Comparison of ENCODE assay signal across 29 mouse cellular contexts in genomic region chr19:47900558-47900957, GRCm38 (mm10). TPM values are rescaled to one million over a fixed set of nuclear protein-coding genes. Genes with fewer than 3 reads are reported as not detected.
DNase-seq lines count a peak whose midpoint lies in the region; ATAC-seq and TF ChIP-seq lines count a peak whose summit lies in the region.
"Had no signal": no experiment of that assay in that cellular context is flagged by ENCODE, and none has a peak within 500 bp of the region (broad histone marks: within the 10 kb centered on the region; RNA-seq: fewer than 3 reads in every experiment).

No protein-coding gene starts in this region.

- H3K4me1 ChIP-seq in liver, postnatal 0 days (ENCODE audit: insufficient read depth), result peaks cover 9% of the 10 kb centered on the region
- peaks cover 18% of the 10 kb centered on the region for H3K4me1 ChIP-seq in liver, embryonic 11.5 days (replicated peaks; ENCODE audit: control insufficient read depth, insufficient read depth, low read length)
- H3K4me1 ChIP-seq in MEL (ENCODE audit: control insufficient read depth in 1 of 2, insufficient read depth in 2 of 2, low read length in 2 of 2), result peaks cover 16 to 42% of the 10 kb centered on the region in 2 experiments
- peaks cover 45% of the 10 kb centered on the region for H3K4me1 ChIP-seq in embryonic facial prominence, embryonic 15.5 days
- peaks cover 38% of the 10 kb centered on the region for H3K4me1 ChIP-seq in limb, embryonic 15.5 days

- no peaks in the 10 kb centered on the region for H3K27me3 ChIP-seq in liver, postnatal 0 days (ENCODE audit: insufficient read depth, low read length)
- H3K27me3 ChIP-seq in liver, embryonic 11.5 days (replicated peaks; ENCODE audit: control insufficient read depth, insufficient read depth, low read length), result no peaks in the 10 kb centered on the region
- H3K27me3 ChIP-seq in MEL (ENCODE audit: control insufficient read depth in 1 of 2, insufficient read depth in 2 of 2, low read length in 2 of 2), result no peaks in the 10 kb centered on the region
- no peaks in the 10 kb centered on the region for H3K27me3 ChIP-seq in embryonic facial prominence, embryonic 15.5 days
- H3K27me3 ChIP-seq in limb, embryonic 15.5 days, result no peaks in the 10 kb centered on the region
- H3K27me3 ChIP-seq: embryonic facial prominence, embryonic 13.5 days; forebrain, embryonic 12.5 days; forebrain, embryonic 15.5 days; heart, embryonic 13.5 days; hindbrain, embryonic 12.5 days; hindbrain, embryonic 15.5 days had no signal

- no peak for TF ChIP-seq EP300 in liver, postnatal 0 days (IDR thresholded peaks at IDR 0.05; ENCODE audit: low read depth)
- TF ChIP-seq EP300 in MEL (IDR thresholded peaks at IDR 0.05; ENCODE audit: low read depth in 1 of 2, low read length in 2 of 2), result no peak

- TF ChIP-seq POLR2A in MEL (IDR thresholded peaks at IDR 0.05; ENCODE audit: control insufficient read depth in 1 of 2, insufficient read depth in 1 of 2, low read depth in 1 of 2, low read length in 2 of 2, poor library complexity in 1 of 2), result no peak

- no peak for TF ChIP-seq CTCF in liver, postnatal 0 days (IDR thresholded peaks at IDR 0.05; ENCODE audit: low read depth)
- TF ChIP-seq CTCF in MEL (IDR thresholded peaks at IDR 0.05 in 2 of 3, conservative IDR thresholded peaks at IDR 0.05 in 1 of 3; ENCODE audit: control insufficient read depth in 1 of 3, insufficient read depth in 1 of 3, low read depth in 2 of 3, low read length in 3 of 3, poor library complexity in 1 of 3, severe bottlenecking in 1 of 3), result no peak

- no peak for DNase-seq in liver, postnatal 0 days
- DNase-seq in liver, embryonic 11.5 days (ENCODE audit: low spot score), result no peak
- peak; percentile 30 for DNase-seq in MEL (ENCODE audit: low read depth, low spot score)
- DNase-seq: adrenal gland, postnatal 10 days; adrenal gland, postnatal 36 days; cerebellum, adult 11 months; cerebellum, adult 2 months; cerebellum, adult 9-11 months; cerebellum, postnatal 25 days; gastrocnemius, postnatal 25 days; heart, adult 2 months had no signal

- TF ChIP-seq RAD21 in MEL (IDR thresholded peaks at IDR 0.05; ENCODE audit: low read depth, low read length), result no peak

- 0 out of 2 replicates have a peak overlapping the region, but pooled peaks have one; percentile 11 for H3K27ac ChIP-seq in liver, postnatal 0 days (ENCODE audit: low read depth)
- no peak overlapping the region for H3K27ac ChIP-seq in liver, embryonic 11.5 days (ENCODE audit: low read depth, low read length)
- H3K27ac ChIP-seq in MEL (ENCODE audit: control insufficient read depth, low read depth, low read length), result peak overlapping the region; percentile 86
- H3K27ac ChIP-seq in embryonic facial prominence, embryonic 15.5 days (replicated peaks), result peak overlapping the region; percentile 58
- H3K27ac ChIP-seq in limb, embryonic 15.5 days, result 0 out of 2 replicates have a peak overlapping the region, but pooled peaks have one; percentile 44
- H3K27ac ChIP-seq: embryonic facial prominence, embryonic 13.5 days; forebrain, embryonic 12.5 days; forebrain, embryonic 15.5 days; heart, adult 2 months; heart, embryonic 10.5 days; hindbrain, embryonic 12.5 days; hindbrain, embryonic 15.5 days had no signal

- no peak overlapping the region for H3K9ac ChIP-seq in liver, postnatal 0 days (replicated peaks)
- no peak overlapping the region for H3K9ac ChIP-seq in liver, embryonic 11.5 days (ENCODE audit: low read depth, low read length)
- H3K9ac ChIP-seq in MEL (ENCODE audit: control insufficient read depth, low read depth, low read length, poor library complexity, severe bottlenecking), result no peak overlapping the region
- no peak overlapping the region for H3K9ac ChIP-seq in embryonic facial prominence, embryonic 15.5 days
- H3K9ac ChIP-seq in limb, embryonic 15.5 days, result no peak overlapping the region
- H3K9ac ChIP-seq: embryonic facial prominence, embryonic 13.5 days; forebrain, embryonic 12.5 days; forebrain, embryonic 15.5 days; heart, embryonic 13.5 days; hindbrain, embryonic 12.5 days; hindbrain, embryonic 15.5 days had no signal

- no peak overlapping the region for H3K4me3 ChIP-seq in liver, postnatal 0 days (ENCODE audit: low read depth, low read length)
- H3K4me3 ChIP-seq in liver, embryonic 11.5 days (ENCODE audit: low read depth, low read length), result no peak overlapping the region
- H3K4me3 ChIP-seq in MEL (ENCODE audit: control insufficient read depth in 1 of 2, insufficient read depth in 1 of 2, low read depth in 2 of 2, low read length in 2 of 2), result no peak overlapping the region
- H3K4me3 ChIP-seq in embryonic facial prominence, embryonic 15.5 days (replicated peaks), result no peak overlapping the region
- H3K4me3 ChIP-seq in limb, embryonic 15.5 days, result no peak overlapping the region
- H3K4me3 ChIP-seq: embryonic facial prominence, embryonic 13.5 days; forebrain, embryonic 12.5 days; forebrain, embryonic 15.5 days; heart, adult 2 months; heart, embryonic 10.5 days; heart, embryonic 13.5 days; hindbrain, embryonic 12.5 days; hindbrain, embryonic 15.5 days had no signal

- no peaks in the 10 kb centered on the region for H3K9me3 ChIP-seq in liver, postnatal 0 days (ENCODE audit: low read length)
- no peaks in the 10 kb centered on the region for H3K9me3 ChIP-seq in liver, embryonic 11.5 days (ENCODE audit: control insufficient read depth, low read length)
- H3K9me3 ChIP-seq in MEL (replicated peaks; ENCODE audit: insufficient read depth, low read length), result no peaks in the 10 kb centered on the region
- H3K9me3 ChIP-seq in embryonic facial prominence, embryonic 15.5 days (replicated peaks), result no peaks in the 10 kb centered on the region
- H3K9me3 ChIP-seq in limb, embryonic 15.5 days, result no peaks in the 10 kb centered on the region
- H3K9me3 ChIP-seq: embryonic facial prominence, embryonic 13.5 days; forebrain, embryonic 12.5 days; forebrain, embryonic 15.5 days; heart, embryonic 10.5 days; heart, embryonic 13.5 days; hindbrain, embryonic 12.5 days; hindbrain, embryonic 15.5 days had no signal

- 75% methylated on average over 10 of the region's 10 CpGs for WGBS in liver, postnatal 0 days (ENCODE audit: insufficient replicate concordance)
- 71% methylated on average over 10 of the region's 10 CpGs for WGBS in liver, embryonic 11.5 days
- WGBS in embryonic facial prominence, embryonic 15.5 days, result 68% methylated on average over 10 of the region's 10 CpGs
- 69% methylated on average over 10 of the region's 10 CpGs for WGBS in limb, embryonic 15.5 days

- no peak overlapping the region for H3K4me2 ChIP-seq in liver, postnatal 0 days (ENCODE audit: low read depth, low read length)
- no peak overlapping the region for H3K4me2 ChIP-seq in liver, embryonic 11.5 days
- no peak overlapping the region for H3K4me2 ChIP-seq in embryonic facial prominence, embryonic 15.5 days (replicated peaks)
- H3K4me2 ChIP-seq in limb, embryonic 15.5 days, result no peak overlapping the region
- H3K4me2 ChIP-seq: embryonic facial prominence, embryonic 13.5 days; forebrain, embryonic 12.5 days; forebrain, embryonic 15.5 days; heart, embryonic 13.5 days; hindbrain, embryonic 12.5 days; hindbrain, embryonic 15.5 days had no signal

- ATAC-seq in liver, postnatal 0 days, result peak; percentile 35
- ATAC-seq in liver, embryonic 11.5 days (replicated peaks; ENCODE audit: low FRiP score), result no peak
- no peak for ATAC-seq in embryonic facial prominence, embryonic 15.5 days (ENCODE audit: insufficient number of reproducible peaks, low FRiP score, low TSS enrichment, low read depth)
- ATAC-seq in limb, embryonic 15.5 days (ENCODE audit: insufficient number of reproducible peaks, low FRiP score, low TSS enrichment, low read depth), result no peak
- no peak for ATAC-seq in activated CD4-positive, CD25-positive, alpha-beta regulatory T cell, adult 4 months
- ATAC-seq: CD4-positive, CD25-positive, alpha-beta regulatory T cell, adult 4 months; forebrain, embryonic 15.5 days had no signal

- H3K36me3 ChIP-seq in liver, postnatal 0 days (replicated peaks; ENCODE audit: insufficient read depth, low read length), result peaks cover 16% of the 10 kb centered on the region; the same call in 1 of the 2 replicates
- H3K36me3 ChIP-seq in liver, embryonic 11.5 days (ENCODE audit: control insufficient read depth, insufficient read depth, low read length), result peaks cover 16% of the 10 kb centered on the region; the same call in 1 of the 2 replicates
- H3K36me3 ChIP-seq in MEL (ENCODE audit: control insufficient read depth in 1 of 2, insufficient read depth in 2 of 2, low read length in 2 of 2), result peaks cover 0 to 40% of the 10 kb centered on the region in 2 experiments; a peak in 3 of 4 replicates
- peaks cover 26% of the 10 kb centered on the region for H3K36me3 ChIP-seq in embryonic facial prominence, embryonic 15.5 days
- peaks cover 24% of the 10 kb centered on the region for H3K36me3 ChIP-seq in limb, embryonic 15.5 days
- H3K36me3 ChIP-seq: hindbrain, embryonic 15.5 days had no signal

- peaks cover 23% of the 10 kb centered on the region for H3K79me2 ChIP-seq in MEL (ENCODE audit: control insufficient read depth, insufficient read depth, low read length, poor library complexity)

RNA-seq across cellular contexts. Expression of gene Cfap43, which starts 18.5 kb away (rescaled TPM):
- polyA plus RNA-seq in liver, postnatal 0 days (2015; fragmentation: Nextera tagmentation; extraction: Ambion mirVana), result 0.05 TPM in 1 of 2 replicates, not detected in the other
- 0.04 TPM in 1 of 2 replicates, not detected in the other for polyA plus RNA-seq in liver, embryonic 11.5 days (2014; fragmentation: Nextera tagmentation; extraction: Ambion mirVana)
- total RNA-seq in MEL (2012; rRNA removed), result 0.12 TPM in 1 of 2 replicates, not detected in the other
- under 1 TPM in 1 of 2 experiments, not detected in 1; 0.10 TPM for polyA plus RNA-seq in MEL (2012; ENCODE audit: insufficient read depth in 1 of 2, insufficient read length in 2 of 2, low read depth in 1 of 2, low replicate concordance in 2 of 2, missing spikeins in 1 of 2)
- polyA plus RNA-seq in embryonic facial prominence, embryonic 15.5 days (2015; fragmentation: Nextera tagmentation; extraction: Ambion mirVana), result 2.0 and 3.6 TPM in 2 replicates
- polyA plus RNA-seq in limb, embryonic 15.5 days (2015; fragmentation: Nextera tagmentation; extraction: Ambion mirVana), result 0.34 and 0.47 TPM in 2 replicates
- under 1 TPM; 0.28 to 0.32 TPM for polyA plus RNA-seq in activated CD4-positive, CD25-positive, alpha-beta regulatory T cell, adult 4 months (2017; shearing (Covaris generic))
- total RNA-seq: adrenal gland, adult 18-20 months; adrenal gland, postnatal 10 days; adrenal gland, postnatal 36 days; common myeloid progenitor, adult 5-6 weeks; gastrocnemius, adult 8-10 months; gastrocnemius, postnatal 25 days; heart, adult 2 months had no signal

RNA-seq across cellular contexts. Expression of gene Itprip, which starts 18.5 kb away (rescaled TPM):
- polyA plus RNA-seq in liver, postnatal 0 days (2015; fragmentation: Nextera tagmentation; extraction: Ambion mirVana), result 2.4 and 2.8 TPM in 2 replicates
- 9.2 and 9.8 TPM in 2 replicates for polyA plus RNA-seq in liver, embryonic 11.5 days (2014; fragmentation: Nextera tagmentation; extraction: Ambion mirVana)
- total RNA-seq in MEL (2012; rRNA removed), result 25.4 and 26.9 TPM in 2 replicates
- polyA plus RNA-seq in MEL (2012; ENCODE audit: insufficient read depth in 1 of 2, insufficient read length in 2 of 2, low read depth in 1 of 2, low replicate concordance in 2 of 2, missing spikeins in 1 of 2), result 10 to 100 TPM in 1 of 2 experiments, not detected in 1; 26.3 TPM
- 19.3 and 20.6 TPM in 2 replicates for polyA plus RNA-seq in embryonic facial prominence, embryonic 15.5 days (2015; fragmentation: Nextera tagmentation; extraction: Ambion mirVana)
- 23.0 and 24.3 TPM in 2 replicates for polyA plus RNA-seq in limb, embryonic 15.5 days (2015; fragmentation: Nextera tagmentation; extraction: Ambion mirVana)
- 10 to 100 TPM in 1 of 2 experiments, 1 to 10 TPM in 1; 6.2 to 11.9 TPM for polyA plus RNA-seq in activated CD4-positive, CD25-positive, alpha-beta regulatory T cell, adult 4 months (2017; shearing (Covaris generic))

RNA-seq across cellular contexts. Expression of gene Gsto2, which starts 35.2 kb away (rescaled TPM):
- polyA plus RNA-seq in liver, postnatal 0 days (2015; fragmentation: Nextera tagmentation; extraction: Ambion mirVana), result 0.25 and 0.39 TPM in 2 replicates
- 0.55 and 0.67 TPM in 2 replicates for polyA plus RNA-seq in liver, embryonic 11.5 days (2014; fragmentation: Nextera tagmentation; extraction: Ambion mirVana)
- not detected in 2 replicates for total RNA-seq in MEL (2012; rRNA removed)
- polyA plus RNA-seq in MEL (2012; ENCODE audit: insufficient read depth in 1 of 2, insufficient read length in 2 of 2, low read depth in 1 of 2, low replicate concordance in 2 of 2, missing spikeins in 1 of 2), result under 1 TPM in 1 of 2 experiments, not detected in 1; 0.14 TPM
- 1.5 and 1.7 TPM in 2 replicates for polyA plus RNA-seq in embryonic facial prominence, embryonic 15.5 days (2015; fragmentation: Nextera tagmentation; extraction: Ambion mirVana)
- 1.1 and 1.3 TPM in 2 replicates for polyA plus RNA-seq in limb, embryonic 15.5 days (2015; fragmentation: Nextera tagmentation; extraction: Ambion mirVana)
- under 1 TPM in 1 of 2 experiments, not detected in 1; 0.74 TPM for polyA plus RNA-seq in activated CD4-positive, CD25-positive, alpha-beta regulatory T cell, adult 4 months (2017; shearing (Covaris generic))
- total RNA-seq: common myeloid progenitor, adult 5-6 weeks; granulocyte monocyte progenitor cell, adult 5-6 weeks; hematopoietic stem cell, adult 5-6 weeks had no signal

RNA-seq across cellular contexts. Expression of gene Cfap58, which starts 36.9 kb away (rescaled TPM):
- polyA plus RNA-seq in liver, postnatal 0 days (2015; fragmentation: Nextera tagmentation; extraction: Ambion mirVana), result not detected in 2 replicates
- polyA plus RNA-seq in liver, embryonic 11.5 days (2014; fragmentation: Nextera tagmentation; extraction: Ambion mirVana), result 0.04 TPM in 1 of 2 replicates, not detected in the other
- total RNA-seq in MEL (2012; rRNA removed), result not detected in 2 replicates
- polyA plus RNA-seq in MEL (2012; ENCODE audit: insufficient read depth in 1 of 2, insufficient read length in 2 of 2, low read depth in 1 of 2, low replicate concordance in 2 of 2, missing spikeins in 1 of 2), result not detected
- polyA plus RNA-seq in embryonic facial prominence, embryonic 15.5 days (2015; fragmentation: Nextera tagmentation; extraction: Ambion mirVana), result 1.1 and 1.2 TPM in 2 replicates
- polyA plus RNA-seq in limb, embryonic 15.5 days (2015; fragmentation: Nextera tagmentation; extraction: Ambion mirVana), result not detected in 2 replicates
- polyA plus RNA-seq in activated CD4-positive, CD25-positive, alpha-beta regulatory T cell, adult 4 months (2017; shearing (Covaris generic)), result under 1 TPM in 1 of 2 experiments, not detected in 1; 0.37 TPM
- total RNA-seq: common myeloid progenitor, adult 5-6 weeks; gastrocnemius, adult 8-10 months; gastrocnemius, postnatal 25 days; granulocyte monocyte progenitor cell, adult 5-6 weeks; hematopoietic stem cell, adult 5-6 weeks had no signal
- polyA plus RNA-seq: C2C12; CD4-positive, CD25-positive, alpha-beta regulatory T cell, adult 4 months; intestine, embryonic 14.5 days had no signal

RNA-seq across cellular contexts. Expression of gene Gsto1, which starts 45.8 kb away (rescaled TPM):
- 151 and 198 TPM in 2 replicates for polyA plus RNA-seq in liver, postnatal 0 days (2015; fragmentation: Nextera tagmentation; extraction: Ambion mirVana)
- polyA plus RNA-seq in liver, embryonic 11.5 days (2014; fragmentation: Nextera tagmentation; extraction: Ambion mirVana), result 183 and 195 TPM in 2 replicates
- 114 and 143 TPM in 2 replicates for total RNA-seq in MEL (2012; rRNA removed)
- 100 to 1,000 TPM; 190 to 461 TPM for polyA plus RNA-seq in MEL (2012; ENCODE audit: insufficient read depth in 1 of 2, insufficient read length in 2 of 2, low read depth in 1 of 2, low replicate concordance in 2 of 2, missing spikeins in 1 of 2)
- 228 and 237 TPM in 2 replicates for polyA plus RNA-seq in embryonic facial prominence, embryonic 15.5 days (2015; fragmentation: Nextera tagmentation; extraction: Ambion mirVana)
- 227 and 249 TPM in 2 replicates for polyA plus RNA-seq in limb, embryonic 15.5 days (2015; fragmentation: Nextera tagmentation; extraction: Ambion mirVana)
- 10 to 100 TPM; 27.1 to 29.5 TPM for polyA plus RNA-seq in activated CD4-positive, CD25-positive, alpha-beta regulatory T cell, adult 4 months (2017; shearing (Covaris generic))
